Mouse (Mus musculus) neural tube, embryonic 11.5 days (tissue): ENCODE results near the gene Cct2. TPM values are rescaled to one million over a fixed set of nuclear protein-coding genes. Genes with fewer than 3 reads are reported as not detected.

Experiments used
- polyA plus RNA-seq: library from polyadenylated mRNA; unstranded; fragments of >200 nt; fragmentation: Nextera tagmentation; extraction: Ambion mirVana; gene quantifications from 2 replicates; pipeline ENCODE4 v1.2.1, GENCODE M21; 2014

Cct2 gene
- polyA plus RNA-seq, 1 experiment from 2014 or later = 353 TPM

Other genes starting within 250 kb of the Cct2 start
- gene Myrfl, start 166.9 kb downstream of the Cct2 start, polyA plus RNA-seq = 0.46 and 0.49 TPM in 2 replicates
- 45.8 and 49.1 TPM in 2 replicates for gene Rab3ip, start 113.0 kb downstream of the Cct2 start, polyA plus RNA-seq
- gene Gm10271, start 91.2 kb downstream of the Cct2 start, polyA plus RNA-seq = not detected in 2 replicates
- gene Best3, start 77.5 kb downstream of the Cct2 start, polyA plus RNA-seq = 0.34 and 0.50 TPM in 2 replicates
- not detected in 2 replicates for gene Lrrc10, start 18.5 kb downstream of the Cct2 start, polyA plus RNA-seq
- gene Frs2, start 84.7 kb upstream of the Cct2 start, polyA plus RNA-seq = 32.7 and 33.9 TPM in 2 replicates
- gene Yeats4, start 160.7 kb upstream of the Cct2 start, polyA plus RNA-seq = 122 and 126 TPM in 2 replicates
- not detected in 2 replicates for gene 9530003J23Rik, start 174.9 kb upstream of the Cct2 start, polyA plus RNA-seq
- 12.1 and 16.8 TPM in 2 replicates for gene Lyz2, start 218.5 kb upstream of the Cct2 start, polyA plus RNA-seq
- not detected in 2 replicates for gene Lyz1, start 229.1 kb upstream of the Cct2 start, polyA plus RNA-seq